Mouse (Mus musculus) adrenal gland, adult 10 weeks (tissue): ENCODE measurements around the gene Syt13. TPM values are rescaled to one million over a fixed set of nuclear protein-coding genes. Genes with fewer than 3 reads are reported as not detected.

Source experiments
- polyA plus RNA-seq: library from polyadenylated mRNA; stranded (reverse); fragments of 350-450 nt; fragmentation: Illumina TruSeq; extraction: RNeasy Lipid Tissue Mini Kit (QIAGEN cat#74804); gene quantifications from one replicate; pipeline ENCODE4 v1.2.3, GENCODE M21; 2014; ENCODE audit warnings: low read depth, low replicate concordance

Gene Syt13
- 0.17 TPM for polyA plus RNA-seq

GRCm38 (mm10) chr2:92914933-92915553 lies at the start of gene Syt13:
Syt13 (plus strand) TSS chr2:92915098.

Other genes with a start within 250 kb of the Syt13 start
- gene Prdm11, start 131.1 kb downstream of the Syt13 start, polyA plus RNA-seq = 7.6 TPM